Mouse (Mus musculus) kidney, adult 18-20 months (tissue): ENCODE data around the gene Nek9.
"Not testable (repeated sequence)": the region's sequence is repeated elsewhere in the genome, so short reads cannot be mapped to it uniquely, and the experiment has no call there.

Experiments
- DNase-seq: peaks from one replicate; pipeline ENCODE4 v3.0.0; 2021

The Nek9 gene

DNA sequence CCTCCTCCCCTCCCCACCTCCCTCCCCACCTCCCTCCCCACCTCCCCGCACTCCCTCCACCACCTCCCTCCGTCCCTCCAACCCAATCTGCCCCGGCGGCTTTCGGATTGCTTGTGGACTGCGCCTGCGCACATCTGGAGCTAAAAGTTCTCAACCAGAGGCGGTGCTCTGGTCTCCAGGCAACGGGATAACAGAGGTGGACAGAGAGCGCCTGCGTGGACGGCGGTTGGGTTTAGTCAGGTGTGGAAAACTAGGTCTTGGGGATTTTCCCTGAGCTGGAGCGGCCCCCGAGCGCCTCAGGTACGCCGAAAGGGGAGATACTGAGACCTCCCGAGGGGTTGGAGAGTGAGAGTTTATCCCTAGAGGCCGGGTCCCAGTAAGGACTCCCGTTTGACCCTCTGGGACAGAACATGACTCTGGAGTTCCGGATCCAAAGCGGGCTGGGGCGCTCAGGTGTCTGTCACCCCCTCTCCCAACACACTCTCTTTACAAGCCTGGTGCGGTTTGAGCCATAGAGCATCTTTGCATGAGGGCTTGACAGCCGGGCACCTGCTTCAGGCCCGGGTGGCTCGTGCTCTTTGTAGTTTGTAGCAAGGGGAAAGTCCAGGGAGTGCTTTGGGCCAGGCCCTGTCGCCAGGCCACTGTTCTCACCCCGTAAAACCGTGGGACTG is 50.5 kb downstream of the Nek9 start, which contains the start of gene Zc2hc1c:
Gene Zc2hc1c (plus strand): TSS at position 106 of the 671 bp plus-strand sequence.
- DNase-seq = peak; percentile 92

- peak; percentile 72 for DNase-seq
Observed at GRCm38 (mm10) chr12:85287809-85288485, 51.2 kb downstream of the Nek9 start, which contains the start of gene Acyp1. Gene Acyp1 (minus strand): TSS chr12:85288438.

DNA sequence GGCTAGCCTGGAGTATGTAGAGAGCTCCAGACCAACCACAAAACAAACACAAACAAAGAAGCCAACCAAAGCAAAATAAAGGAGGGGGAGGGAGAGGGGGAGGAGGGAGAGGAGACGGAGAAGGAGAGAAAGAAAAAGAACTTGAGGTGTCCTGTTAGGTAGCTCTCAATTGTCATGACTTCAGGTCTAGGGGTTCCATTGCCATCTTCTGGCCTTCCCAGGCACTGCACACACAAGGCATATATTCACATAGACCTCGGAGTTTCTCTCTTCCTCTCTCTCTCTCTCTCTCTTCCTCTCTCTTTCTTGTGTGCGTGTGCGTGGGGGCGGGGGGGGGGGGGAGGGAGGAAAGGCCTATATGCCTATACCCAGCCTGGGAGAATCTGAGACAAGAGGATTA is 52.2 kb downstream of the Nek9 start:
- DNase-seq = no peak

DNA sequence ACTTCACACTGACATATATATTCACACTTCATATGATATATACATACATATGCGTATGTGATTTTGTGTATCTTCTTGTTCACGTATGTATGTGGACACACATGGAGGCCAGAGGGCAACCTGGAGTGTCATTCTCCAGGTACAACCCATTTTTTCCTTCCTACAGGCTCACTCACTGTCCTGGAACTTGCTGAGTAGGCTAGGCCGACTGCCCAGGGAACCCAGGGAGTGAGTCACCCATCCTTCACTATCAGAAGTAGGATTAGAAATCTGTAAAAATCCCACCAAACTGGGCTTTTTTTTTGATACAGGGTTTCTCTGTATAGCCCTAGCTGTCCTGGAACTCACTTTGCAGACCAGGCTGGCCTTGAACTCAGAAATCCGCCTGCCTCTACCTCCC is 54.2 kb downstream of the Nek9 start:
- no peak for DNase-seq

DNA sequence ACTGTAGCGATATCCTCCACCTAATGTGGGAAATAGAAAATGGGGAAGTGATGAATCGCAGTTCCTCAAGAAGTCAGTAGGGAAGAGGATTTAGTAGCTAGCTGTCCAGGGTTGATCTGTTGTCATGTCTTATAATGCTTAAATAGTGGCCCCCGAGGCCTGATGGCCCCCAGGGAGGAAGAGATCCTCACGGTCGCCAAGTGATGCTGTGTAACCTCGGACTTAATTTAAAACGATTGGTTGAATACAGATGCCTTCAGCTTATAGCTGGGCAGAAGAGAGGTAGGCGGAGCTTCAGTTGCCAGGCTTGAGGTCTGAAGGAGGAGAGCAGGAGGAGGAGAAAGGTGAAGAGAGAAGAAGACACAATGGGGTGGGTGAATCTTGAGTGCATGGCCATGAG is 54.8 kb downstream of the Nek9 start:
- DNase-seq = no peak

- DNase-seq = not testable (repeated sequence)
Observed at GRCm38 (mm10) chr12:85281756-85282155, 57.4 kb downstream of the Nek9 start.

GRCm38 (mm10) chr12:85280845-85281651 is 58.1 kb downstream of the Nek9 start:
- no peak for DNase-seq

- DNase-seq = peak; percentile 99
Observed at GRCm38 (mm10) chr12:85280105-85280844, 58.9 kb downstream of the Nek9 start.

DNA sequence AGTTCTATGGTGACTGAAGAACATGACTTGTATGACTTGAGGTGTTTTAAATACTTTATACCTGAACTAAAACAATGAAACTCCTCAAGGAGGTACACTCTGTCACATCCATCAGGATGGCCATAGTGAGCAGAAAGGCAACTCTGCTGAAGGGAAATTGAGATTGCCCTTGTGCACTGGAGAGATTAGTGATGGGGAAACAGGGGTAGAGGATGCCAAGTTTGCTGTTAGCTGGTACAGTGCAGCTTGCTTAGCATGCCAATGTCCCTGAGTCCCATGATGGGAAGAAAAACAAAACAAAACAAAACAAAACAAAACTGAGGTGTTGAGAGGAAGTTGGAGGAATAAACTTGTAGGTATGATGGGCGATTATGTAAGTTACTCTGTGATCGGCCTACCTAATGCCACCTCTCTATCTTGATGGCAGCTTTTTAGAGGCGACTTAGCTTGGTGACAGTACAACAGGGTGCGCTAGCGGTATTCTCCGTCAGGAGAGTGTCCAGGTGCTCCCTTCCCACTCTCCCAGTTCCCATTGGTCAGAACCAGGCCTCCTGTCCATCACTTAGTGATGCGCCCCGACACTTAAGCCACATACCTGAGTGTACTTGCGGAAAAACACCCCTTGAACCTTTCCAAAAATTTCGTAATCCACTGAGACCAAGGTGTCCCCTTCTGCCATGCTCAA is 59.6 kb downstream of the Nek9 start:
- peak; percentile 29 for DNase-seq

DNA sequence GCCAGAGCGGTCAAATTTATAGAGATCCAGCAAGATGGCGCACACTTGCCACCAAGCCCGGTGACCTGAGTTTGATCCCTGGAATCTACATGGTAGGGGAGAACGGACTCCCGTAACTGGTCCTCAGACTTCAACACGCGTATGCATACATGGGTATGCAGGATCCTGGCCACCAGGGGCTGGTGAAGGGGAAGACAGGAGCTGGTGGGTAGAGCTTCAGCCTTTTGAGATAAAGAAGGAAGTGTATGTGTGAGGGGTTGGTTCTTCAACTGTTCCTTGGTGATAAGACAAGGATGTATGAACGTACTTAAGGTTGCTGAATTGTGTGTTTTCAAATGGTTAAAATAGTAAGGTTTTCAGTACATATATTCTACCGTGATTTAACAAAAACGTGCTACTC is 60.2 kb downstream of the Nek9 start:
- DNase-seq = no peak

DNA sequence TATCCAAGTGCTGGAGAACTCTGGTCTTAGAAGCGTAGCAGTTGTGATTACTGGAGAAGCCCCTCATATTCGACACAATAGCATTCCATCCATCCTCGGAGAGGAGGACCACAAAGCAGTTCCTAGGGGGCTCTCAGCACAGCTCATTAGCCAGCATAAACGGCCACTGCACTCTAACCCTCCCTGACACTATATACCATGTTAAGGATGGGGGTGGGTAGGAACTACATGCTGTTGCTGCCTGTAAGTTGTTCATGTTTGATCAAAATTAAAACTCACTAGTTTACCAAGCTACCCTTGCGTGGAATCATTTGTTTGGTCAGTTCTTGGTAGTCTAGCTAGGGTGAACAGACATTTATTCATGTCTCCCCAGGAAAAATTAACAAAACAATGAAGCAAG is 62.9 kb downstream of the Nek9 start:
- DNase-seq = no peak

DNA sequence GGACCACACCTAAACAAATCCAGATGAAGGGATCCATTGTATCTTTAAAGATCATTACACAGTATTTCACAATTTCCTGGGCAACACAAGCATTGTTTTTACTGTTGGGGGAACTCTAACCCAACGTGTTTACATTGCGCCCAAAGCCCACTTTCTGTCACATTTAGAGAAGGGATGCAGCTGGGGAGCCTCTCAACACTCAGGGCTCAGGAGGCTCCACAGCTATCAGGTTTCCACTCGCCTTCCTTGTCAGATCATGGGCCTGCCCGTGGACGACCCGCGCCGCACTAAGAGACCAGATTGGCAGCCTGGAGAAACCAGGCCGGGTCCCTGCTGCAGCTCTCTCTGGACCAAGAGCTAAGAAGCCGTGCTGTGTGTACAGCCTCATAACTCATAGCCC is 65.7 kb downstream of the Nek9 start:
- DNase-seq = no peak

DNA sequence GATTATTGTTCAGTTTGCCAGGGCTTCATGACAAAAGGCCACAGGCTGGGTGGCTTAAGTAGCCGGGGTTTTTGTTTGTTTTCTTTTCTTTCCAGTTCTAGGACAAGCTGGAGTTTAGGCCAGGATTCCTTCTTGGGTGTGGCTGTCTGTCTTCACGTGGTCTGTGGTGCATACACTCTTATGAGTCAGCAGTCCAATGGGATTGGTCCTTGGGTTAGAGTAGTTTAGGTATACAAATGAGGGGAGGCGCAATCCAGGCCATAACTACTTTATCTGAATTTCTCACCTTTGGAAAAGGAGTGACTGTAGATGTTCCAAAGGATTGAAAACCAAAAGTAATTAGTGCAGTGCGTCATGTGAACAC is 67.3 kb downstream of the Nek9 start:
- no peak for DNase-seq

DNA sequence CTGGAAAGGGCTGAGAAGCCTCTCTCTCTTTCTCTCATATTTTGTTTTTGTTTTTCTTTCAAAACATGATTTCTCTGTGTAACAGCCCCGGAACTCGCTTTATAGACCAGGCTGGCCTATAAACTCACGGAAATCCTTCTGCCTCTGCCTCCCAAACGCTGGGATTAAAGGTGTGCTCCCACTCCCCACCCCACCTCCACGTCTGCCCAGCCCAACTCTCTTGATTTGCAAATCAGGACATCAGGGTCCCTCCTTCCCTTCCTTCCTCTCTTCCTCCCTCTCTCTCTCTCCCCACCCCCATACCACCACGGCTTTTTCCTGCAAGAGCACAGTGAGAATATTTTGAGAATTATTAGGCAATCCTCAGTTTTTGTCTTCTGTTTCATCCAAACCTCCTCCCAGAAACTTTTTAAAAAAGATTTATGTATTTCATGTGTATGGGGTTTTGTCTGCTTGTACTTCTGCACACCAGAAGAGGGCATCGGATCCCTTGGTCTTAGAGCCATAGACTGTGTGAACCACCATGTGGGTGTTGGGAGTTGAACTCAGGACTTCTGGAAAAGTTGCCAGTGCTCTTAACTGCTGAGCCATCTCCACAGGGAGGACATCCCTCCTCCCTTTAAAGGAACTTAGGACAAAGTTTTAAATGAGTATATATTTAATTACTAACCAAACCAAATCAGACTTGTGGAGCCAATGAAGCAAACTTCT is 67.9 kb downstream of the Nek9 start:
- DNase-seq = no peak

DNA sequence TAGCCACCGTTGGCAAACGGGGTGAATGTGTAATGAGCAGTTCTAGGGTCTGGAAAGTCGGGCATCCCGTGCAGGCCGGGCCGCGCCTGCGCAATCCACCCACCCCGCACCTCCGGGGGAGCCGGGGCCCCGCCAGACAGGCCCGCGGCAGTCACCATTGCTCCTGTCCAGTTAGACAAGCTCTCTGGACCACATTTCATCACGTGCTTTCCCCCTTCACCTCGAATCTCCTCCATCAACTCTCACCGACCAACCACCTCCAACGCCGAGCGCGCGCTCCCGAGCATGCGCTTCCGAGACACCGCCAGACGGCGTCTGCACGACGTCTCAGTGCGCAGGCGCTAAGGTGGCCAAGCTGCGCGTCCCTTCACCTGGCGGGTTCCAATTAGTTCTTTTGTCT is 68.8 kb downstream of the Nek9 start, which contains the start of gene Mlh3:
Gene Mlh3 (minus strand): TSS at position 281 of the 400 bp plus-strand sequence.
- peak; percentile 88 for DNase-seq

DNA sequence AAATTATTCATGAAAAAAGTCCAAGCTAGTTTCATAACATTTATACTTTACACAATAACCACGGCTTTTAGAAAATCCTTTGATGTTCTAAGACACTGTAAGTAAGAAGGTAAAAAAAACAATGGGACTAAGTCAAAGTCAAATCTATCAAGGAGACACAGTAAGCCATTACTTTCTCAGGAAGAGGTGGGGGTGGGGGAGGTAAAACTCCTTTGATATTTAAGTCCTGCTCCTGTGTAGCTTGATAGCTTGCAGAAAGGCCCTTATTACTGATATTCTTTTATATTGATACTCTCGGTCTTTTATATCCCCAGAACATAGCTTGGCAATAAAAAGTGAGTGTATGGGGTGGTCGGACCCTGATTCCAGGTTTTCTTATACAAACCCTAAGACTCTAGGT is 69.3 kb downstream of the Nek9 start:
- no peak for DNase-seq

DNA sequence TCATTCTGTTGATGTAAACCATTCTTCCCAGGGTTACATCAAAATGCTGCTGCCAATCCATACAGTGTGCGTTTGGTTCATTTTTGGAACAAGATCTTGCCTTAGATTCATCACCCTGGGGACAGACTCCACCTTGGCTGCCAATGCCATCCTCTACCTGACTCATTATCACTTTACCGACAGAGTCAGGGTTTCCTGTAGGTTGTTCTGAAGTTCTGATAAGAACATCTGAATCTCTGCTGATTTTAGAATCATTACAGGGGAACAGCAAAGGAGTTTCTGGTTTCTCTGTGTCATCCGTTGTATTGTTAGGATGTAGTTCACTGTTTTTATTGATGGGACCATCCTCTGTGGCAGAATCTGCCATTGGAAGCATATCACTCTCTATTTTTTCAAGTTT is 72.9 kb downstream of the Nek9 start:
- no peak for DNase-seq

DNA sequence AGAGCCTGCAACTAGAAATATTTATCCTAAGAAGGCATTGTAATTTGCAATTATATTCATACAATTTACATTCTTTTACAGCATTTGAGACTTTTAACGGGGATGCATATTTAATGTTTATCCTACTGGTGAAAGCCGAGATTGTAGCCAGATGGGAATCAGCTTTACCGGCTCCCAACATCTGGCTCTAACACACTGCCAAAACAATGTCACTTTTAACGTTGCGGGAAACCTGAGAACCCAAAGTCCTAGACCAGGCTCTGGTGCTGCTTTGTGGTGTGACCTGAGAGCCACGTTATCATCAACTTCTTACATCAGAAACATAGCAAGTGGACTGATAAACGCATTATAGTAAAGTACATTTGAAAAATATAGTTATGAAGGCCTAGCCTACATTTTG is 74.2 kb downstream of the Nek9 start:
- DNase-seq = no peak

GRCm38 (mm10) chr12:85264531-85264930 is 74.6 kb downstream of the Nek9 start:
- DNase-seq = no peak

DNA sequence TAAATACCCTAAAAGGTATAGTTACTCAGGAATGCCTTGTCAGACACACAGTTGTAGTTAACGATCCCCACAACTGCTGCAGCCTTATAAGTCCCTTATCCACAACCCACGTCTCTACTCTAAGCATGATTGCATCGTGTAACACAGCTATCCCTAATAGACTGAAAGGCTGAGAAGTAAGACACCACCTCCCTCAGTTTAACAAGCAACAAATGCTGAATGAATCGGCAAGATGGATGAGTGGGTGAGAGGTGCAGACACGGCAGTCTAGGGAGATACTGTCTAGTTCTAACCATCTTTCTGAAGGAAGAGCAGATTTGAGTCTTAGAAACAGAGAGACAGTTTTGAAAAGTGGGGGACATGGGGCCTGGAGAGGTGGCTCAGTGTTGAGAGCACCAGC is 76.0 kb downstream of the Nek9 start:
- no peak for DNase-seq

- no peak for DNase-seq
Observed at GRCm38 (mm10) chr12:85262489-85262888, 76.7 kb downstream of the Nek9 start.
